Mouse (Mus musculus): ENCODE measurements around the gene Fgf23.

Gene Fgf23

DNA sequence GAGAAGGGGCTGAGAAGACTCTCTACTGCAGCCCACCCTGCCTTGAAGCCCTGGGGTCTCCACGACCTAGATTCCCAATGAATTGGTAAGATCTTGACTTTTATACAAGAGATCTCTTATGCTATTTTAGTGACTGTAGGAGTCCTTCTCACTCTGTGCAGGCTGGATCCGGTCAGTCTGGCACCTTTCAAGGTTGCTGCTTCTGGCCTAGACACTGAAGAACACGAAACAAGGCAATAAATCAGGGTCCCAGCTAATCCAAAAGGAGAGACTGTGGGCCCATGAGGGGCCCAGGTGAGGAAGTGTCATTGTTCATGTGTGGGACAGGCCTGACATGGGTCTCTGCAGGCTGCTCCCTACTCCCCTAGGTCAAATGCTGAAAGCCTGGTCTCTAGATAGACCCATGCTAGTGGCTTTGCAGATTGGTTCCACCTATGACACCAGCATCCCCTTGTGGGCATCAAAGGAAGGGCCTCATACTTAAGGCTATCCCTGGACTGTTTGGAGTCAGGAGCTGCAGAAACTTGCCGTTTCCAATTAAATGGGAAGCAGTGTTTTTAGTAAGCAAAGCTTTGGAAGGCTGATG is 49.6 kb downstream of the Fgf23 start:
- no peak for DNase-seq

DNA sequence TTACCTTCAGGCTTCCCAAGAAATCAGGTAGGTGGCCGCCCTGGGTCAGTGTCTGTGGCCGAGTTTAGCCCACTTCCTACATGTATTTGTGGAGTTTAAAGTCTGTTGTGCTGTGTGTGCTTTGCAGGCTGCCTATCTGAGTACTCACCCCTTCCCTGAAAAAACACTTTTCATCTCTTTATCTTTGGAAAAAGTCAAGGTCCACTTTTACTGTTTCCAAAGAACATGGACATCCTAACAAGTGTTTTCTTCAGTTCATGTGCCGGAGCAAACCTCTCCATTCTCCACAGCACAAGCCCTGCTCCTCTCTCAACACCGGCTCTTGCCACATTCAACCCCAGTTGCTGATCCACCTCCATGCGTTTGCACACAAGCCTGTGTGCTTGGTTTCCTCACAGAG is 50.3 kb downstream of the Fgf23 start:
- no peak for DNase-seq

DNA sequence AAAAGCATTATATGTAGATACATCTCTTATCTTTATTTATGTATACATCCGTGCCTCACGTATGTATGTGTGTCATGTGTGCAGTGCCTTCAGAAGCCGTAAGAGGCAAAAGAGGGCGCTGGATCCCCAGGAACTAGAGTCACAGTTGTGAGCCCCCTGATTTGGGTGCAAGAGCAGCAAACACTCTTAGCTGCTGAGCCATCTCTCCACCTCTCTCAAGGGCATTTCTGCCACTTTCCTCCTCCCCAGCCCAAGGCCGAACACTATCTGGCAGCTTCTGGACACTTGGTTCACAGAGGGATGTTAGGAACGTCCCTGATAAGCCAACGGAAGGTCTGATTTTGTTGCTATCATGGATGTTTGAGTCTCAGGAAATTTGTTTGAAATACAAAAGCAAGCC is 50.8 kb downstream of the Fgf23 start:
- no peak for DNase-seq

DNA sequence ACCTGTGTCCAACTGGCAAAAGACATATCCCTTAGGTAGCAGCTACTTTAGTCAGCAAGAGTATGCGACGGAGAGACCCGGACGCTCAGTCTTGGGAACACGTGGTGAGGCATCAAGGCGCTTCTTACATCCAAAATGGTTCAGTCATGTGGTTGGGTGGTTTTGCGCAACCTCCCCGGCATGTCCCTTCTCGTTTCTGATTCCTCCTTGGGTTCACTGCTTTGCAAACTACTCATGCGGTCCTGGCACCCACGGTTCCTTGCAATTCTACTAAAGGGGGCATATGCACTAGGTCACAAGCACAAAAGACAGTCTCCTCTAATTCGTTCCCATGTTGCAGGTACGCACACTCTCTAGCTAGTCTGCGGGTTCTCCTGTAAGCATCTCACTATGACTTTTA is 57.0 kb downstream of the Fgf23 start:
- no peak for DNase-seq

DNA sequence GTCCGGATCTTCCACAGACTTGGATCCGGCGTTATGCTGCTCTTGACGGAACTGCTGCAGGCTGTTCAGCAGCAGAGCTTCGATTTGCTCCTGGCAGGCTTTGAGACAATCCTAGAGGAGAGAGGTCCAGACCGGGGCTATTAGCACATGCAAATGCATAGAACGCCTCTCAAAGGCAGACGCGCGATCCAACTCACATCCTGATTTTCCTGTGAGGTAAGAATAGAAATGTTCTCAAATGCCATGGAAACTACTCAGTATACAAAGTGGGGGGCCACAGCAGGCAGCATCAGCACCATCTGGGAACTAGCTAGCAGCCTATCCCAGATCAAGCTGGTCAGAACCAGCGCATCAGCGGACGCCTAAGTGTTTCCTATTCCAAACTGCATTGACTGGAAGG is 57.7 kb downstream of the Fgf23 start:
- peak; percentile 18 for DNase-seq
